Mouse (Mus musculus) gastrocnemius, postnatal 4 days (tissue): ENCODE results near the gene Tbl1x. TPM values are rescaled to one million over a fixed set of nuclear protein-coding genes. Genes with fewer than 3 reads are reported as not detected.
"Not testable (repeated sequence)": the region's sequence is repeated elsewhere in the genome, so short reads cannot be mapped to it uniquely, and the experiment has no call there.

Experiments
- DNase-seq, 2 experiments: peaks; one replicate each; pipeline ENCODE4 v3.0.0; 2021 to 2022; ENCODE audit warnings: low spot score in 2 of 2, mixed read lengths in 2 of 2
- total RNA-seq, 2 experiments: library from RNA; stranded (reverse); gene quantifications; 2 replicates each; pipeline ENCODE4 v1.2.3; 2021

Gene Tbl1x
- total RNA-seq, 2 experiments from 2014 or later = 39.1 to 39.3 TPM

DNA sequence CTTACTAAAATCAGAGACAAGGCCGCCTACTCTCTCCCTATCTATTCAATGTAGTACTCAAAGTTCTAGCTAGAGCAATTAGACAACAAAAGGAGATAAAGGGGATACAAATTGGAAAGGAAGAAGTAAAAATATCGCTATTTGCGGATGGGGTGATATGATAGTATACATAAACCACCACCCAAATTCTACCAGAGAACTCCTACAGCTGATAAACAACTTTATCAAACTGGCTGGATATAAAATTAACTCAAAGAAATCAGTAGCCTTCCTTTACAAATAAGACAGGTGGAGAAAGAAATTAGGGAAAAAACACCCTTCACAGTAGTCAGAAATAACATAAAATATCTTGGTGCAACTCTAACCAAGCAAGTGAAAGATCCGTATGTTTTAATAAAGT lies 29.0 kb downstream of the Tbl1x start:
- not testable (repeated sequence) for DNase-seq

DNA sequence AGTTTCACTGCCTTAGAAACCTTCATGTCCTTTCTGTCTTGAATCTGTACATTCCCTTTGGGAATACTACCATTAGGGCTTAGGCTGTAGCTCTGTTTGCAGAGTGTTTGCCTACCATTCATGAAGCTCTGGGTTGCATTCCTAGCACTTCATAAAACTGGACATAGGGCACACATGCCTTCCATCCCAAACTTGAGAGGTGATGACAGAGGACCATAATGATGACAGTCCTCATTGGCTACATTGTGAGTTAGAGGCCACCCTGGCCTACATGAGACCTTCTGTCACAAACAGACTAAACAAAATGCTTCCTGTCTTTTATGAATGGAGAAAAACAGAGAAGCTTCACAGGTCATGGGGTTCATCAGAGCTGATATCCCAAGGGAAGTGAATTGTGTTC lies 33.2 kb downstream of the Tbl1x start:
- DNase-seq = no peak

DNA sequence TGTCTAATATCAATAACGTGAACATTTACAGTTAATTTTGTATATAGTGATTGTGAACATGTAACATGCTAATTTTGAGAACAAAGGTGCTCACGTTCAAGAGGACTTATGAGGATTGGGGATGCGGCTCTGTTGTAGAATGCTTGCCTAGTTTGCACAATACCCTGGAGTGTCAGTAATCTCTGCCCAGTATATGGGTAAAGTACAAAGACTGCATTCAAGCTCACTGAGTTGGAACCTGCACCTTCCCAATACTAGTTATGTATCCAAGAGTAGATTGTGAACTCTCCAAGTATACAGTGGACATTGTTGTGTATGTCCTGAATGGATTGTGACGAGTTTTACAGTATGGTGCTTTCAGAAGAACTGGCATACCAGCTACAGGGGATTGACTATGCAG lies 33.7 kb downstream of the Tbl1x start:
- DNase-seq = no peak

DNA sequence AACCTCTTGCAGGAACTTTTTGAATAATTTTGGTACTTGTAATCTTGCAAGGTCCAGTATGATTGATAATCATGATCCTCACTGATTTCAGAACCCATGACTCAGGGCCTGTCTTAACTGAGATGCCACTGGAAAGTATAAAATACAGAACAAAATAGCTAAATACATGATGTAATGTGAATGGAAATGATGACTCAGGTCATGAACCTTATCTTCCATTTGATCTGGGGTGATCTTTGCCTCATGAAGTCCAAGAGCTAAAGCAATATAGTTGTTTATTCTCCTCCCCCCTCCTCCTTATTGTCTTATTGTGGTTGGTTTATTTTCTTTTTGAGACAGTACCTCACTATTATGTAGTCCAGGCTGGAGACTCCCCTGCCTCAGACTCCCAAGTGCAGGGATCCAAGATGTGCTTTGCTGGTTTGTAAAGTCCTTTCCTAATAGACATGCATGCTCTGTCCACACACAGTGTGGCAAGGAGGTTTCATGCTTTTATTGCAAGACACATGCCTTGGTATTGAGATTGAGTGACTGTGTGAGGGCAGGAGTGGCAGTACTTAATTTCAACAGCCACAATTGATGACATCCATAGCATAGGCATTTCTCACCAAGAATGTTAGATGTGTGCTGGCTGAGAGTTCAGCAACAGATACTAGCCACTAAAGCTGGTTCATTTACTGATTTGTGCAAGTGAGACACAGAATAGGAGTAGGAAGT lies 34.7 kb downstream of the Tbl1x start:
- DNase-seq = no peak

DNA sequence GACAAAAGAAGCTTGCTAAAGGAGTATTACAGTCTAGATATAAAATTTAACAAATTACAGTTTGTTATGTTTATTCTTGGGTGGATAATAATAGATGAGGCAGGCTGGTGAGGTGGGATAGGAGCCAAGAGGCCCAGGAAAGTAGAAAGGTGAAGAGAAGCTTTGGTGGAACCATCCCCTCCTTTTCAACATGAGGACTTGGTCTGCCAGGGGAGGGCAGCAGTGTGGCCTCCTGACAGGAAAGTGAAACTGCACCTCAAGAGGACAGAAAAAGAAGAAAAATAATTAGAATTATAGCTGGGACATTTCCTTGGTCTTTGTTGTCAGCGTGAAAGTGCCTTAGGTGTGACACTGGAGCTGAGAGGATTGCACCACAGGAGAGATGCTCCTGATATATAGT lies 35.6 kb downstream of the Tbl1x start:
- no peak for DNase-seq

DNA sequence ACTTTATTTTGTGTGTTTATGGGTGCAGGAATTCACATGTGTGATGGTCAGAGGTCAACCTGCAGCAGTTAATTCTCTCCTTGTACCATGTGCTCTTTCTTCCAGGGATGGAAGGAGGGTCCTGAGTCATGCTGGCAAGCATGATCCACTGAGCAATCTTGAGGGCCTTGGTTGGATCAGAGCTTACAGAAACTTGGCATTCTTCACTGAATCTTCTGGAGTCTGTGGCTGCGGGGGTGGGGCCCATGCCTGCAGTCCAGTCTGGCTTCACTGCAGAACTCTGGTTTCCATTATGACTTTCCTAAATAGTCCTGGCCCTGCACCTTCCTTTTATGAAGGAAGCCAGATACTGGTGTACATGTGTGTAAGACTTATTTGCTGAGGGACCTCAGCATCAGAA lies 38.1 kb downstream of the Tbl1x start:
- DNase-seq = peak in 1 of 2 experiments; percentile 16

DNA sequence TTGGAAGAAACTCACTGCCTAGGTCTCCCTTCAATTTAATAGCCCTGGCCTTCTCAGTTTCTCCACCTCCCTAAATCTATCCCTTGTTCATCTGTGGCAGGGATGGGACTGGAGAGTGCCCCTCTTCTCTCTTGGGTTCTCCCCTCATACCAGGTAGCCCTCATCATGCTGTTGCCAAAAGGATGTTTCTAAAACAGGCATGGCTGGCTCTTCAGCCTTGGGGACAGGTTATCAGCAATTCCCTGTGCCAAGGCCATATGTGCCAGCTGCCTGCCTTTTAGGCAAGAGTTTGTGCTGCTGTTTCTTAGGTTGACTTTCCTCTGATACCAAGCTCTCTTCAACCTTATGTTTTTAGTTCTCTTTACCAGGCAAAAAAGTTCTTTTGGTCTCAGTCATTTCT lies 39.6 kb downstream of the Tbl1x start:
- DNase-seq = no peak

DNA sequence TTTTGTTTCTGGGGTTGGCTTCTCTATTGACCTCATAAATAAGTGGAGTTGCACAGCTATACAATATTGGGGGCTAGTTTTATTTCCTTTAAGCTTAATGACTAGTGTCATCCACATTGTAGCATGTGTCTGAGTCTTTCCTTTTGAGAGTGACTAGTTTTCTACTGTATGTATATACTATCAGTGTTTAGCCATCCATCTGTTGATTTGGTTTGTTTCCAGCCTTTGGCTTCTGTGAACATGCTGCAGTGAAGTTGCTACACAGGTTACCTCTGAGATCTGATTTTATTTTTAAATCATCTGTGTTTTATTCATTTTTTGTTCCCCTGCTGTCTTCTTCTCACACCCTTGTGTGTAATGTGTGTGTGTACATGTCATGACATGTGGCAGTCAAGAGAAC lies 40.5 kb downstream of the Tbl1x start:
- DNase-seq = no peak

DNA sequence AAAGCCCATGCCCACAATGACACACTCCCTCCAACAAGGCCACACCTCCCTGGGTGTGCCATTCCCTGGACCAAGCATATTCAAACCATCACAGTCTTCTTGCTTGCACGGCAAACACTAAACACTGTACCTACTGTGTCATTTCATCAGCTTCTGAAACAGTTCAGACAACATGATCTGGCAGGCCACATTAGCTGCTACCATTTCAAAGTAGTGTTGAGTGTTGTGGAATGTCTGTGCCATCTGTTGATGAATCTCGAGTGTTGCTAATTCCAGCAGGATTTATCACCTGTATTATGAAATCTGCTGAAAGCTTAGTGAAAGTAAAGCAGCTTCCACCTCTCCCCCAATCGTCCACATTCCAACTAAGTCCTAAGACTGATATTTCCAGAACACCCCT lies 41.3 kb downstream of the Tbl1x start:
- DNase-seq = no peak

DNA sequence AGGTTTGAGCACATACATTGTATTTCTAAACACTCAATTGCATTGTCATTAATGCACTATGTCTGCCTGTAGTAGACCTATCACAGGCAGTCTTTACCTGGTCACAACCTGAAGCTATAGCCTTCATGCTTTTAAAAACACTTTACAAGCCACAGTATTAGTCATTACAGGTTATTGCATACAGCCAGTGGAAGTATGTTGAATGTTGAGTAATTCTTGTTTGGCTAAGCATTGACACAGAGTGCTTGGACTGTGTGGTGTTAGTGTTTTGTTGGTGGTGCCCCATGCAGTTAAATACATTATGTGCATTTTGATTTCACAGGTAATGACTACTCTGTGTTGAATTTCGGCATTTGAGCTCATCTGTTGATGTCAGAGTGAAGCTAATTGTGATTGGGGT lies 45.2 kb downstream of the Tbl1x start:
- DNase-seq = no peak

DNA sequence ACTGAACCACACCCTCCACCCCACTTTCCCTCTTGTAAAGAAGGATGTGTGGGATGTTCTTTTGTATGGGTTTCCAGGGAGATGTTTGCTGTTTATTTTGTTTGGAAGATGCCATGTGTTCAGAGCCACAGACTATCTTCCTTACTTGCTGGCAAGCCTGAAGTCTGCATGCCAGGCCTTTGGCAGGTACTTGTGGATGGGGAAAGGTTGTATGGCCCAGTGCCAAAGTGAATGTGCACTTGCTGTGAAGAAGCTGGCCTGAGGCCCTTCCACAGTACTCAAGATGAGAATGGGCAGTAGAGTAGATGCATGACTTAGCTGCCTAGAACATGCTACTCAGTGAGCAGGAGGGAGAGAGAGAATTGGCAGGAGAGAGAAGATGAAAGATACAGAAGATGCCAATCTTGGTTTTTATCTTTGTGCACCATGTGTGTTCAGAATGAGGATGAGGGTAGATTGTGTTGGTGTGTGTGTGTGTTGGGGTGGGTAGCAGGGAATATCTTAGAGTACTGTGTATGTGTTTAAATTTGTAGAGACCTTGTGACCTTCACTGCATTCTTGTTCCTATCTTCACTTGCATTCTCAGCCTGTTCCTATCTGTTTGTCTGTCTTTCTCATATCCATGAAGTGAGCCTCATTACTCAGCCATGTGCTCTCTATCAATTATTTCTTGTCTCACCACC lies 48.5 kb downstream of the Tbl1x start:
- no peak for DNase-seq

DNA sequence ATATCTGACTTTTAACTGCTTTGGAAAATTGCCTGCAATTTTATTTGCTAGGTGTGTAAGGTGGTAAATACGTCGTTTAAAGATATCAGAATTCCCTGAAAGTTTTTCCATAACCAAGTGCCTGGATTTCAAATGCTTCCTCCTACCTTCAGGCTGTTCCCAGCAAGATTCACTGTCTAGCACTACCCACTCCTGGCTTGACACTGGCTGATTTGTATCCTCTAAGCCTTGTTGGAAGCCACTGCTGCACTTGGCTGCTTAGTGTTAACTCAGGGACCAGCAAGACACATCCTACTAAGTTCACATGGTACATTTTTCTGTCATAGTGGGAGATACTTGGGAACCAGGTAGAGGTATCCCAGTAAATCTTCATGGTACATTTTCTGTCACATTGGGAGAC lies 52.8 kb downstream of the Tbl1x start:
- no peak for DNase-seq

DNA sequence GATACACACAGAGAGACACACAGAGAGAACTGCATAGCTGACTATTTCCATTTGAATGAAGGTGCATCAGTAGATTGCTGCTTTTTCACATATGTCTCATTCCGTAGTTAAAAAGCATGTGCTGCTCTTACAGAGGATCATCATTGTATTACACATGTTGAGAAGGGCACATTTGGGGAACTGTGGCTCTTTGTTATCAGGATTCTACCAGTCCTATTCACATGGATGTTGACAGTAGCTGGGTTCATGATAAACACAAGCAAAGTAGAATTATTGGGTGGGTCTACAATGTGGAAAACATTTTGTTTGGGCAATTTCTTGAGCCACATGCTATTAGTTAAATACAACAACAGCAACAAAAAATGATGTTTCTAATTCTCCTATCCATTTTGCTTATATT lies 55.9 kb downstream of the Tbl1x start:
- DNase-seq = no peak

DNA sequence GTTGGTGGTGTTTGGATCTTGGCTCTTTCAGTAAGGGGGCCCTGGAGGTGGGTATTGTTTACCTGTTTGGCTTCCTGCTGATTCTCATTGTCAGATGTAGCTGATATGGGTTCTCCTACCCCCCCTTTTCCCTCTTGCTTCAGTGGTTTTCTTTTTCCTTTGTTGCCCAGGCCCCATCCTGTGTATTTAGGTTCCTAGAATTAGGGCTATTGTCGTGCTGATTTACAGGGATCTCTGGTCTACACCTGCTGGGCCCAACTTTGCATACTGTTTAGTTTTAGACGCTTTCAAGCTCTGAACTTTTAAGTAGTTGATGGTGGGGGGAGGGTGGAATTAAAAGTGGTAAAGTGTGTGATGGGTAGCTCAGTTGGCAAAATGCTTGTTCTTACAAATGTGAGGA lies 57.2 kb downstream of the Tbl1x start:
- DNase-seq = no peak

DNA sequence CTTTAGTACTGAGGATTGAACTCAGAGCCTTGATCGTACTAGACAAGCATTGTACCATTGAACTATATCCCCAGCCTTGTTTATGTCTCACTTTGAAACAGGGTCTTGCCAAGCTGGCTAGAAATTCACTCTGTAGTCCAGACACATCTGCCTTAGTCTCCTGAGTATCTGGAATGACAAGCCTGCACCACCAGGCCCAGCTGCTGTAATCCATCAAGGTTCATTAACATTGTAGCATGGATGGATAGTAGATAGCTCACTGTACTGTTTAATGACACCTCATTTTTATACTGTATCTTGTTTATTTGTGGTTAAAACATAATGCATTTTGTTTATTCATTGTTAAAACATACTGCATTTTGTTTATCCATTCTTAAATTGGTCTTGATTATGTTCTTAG lies 62.9 kb downstream of the Tbl1x start:
- no peak for DNase-seq

DNA sequence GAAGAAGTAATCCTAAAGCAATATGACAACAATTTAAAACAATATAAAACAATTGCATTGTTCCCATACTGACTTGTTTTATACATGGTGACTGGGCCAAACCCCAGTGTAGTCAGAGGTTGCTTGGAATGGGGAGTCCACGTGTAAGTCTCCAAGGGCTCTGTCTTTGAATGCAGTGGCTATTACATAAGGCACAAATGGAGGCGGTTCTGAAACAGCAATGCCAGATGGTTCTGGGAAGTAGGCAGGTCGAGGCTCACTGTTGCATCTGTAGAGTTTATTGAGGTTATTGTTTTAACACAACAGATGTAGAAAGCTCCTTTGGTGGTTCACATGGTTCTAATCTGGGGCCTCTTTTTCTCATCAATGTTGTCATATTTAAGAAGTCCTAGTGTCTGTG lies 66.3 kb downstream of the Tbl1x start:
- no peak for DNase-seq

DNA sequence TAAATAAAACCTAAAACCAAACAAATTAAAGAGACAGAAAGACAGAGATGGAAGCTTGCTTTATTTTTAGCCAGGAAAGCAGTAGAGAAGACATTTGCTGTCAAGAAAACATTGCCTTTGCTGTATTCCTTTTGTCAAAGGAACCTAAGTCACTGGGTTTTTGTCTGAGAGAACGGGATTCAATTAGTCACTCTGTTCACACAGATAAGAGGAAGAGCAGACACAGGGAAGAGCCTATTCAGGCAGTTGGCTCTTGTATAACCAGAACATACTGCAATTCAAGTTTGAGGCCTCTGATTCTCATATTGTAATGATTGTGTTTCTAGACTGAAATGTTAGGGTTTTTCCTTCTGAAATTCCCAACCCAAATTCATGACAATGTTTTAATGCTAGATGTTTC lies 67.4 kb downstream of the Tbl1x start:
- DNase-seq = no peak

DNA sequence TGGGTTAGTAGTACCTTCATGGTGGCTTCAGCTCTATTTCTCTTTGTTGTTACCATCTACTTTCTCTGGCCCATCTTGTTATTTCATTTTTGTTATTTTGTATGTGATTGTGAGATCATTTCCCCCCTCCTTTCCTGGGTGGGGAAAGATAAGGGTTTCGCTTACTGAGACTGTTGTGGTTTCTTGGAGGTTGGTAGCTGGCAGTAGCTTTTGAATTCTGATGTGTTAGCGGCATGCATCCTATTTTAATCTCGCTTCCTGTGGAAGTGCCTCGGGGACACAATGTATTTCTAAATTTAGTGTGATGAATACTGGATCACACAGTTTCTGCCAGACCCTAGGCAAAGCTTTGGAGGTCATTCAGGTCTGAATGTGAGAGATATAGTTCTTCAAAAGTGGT lies 69.2 kb downstream of the Tbl1x start:
- no peak for DNase-seq

DNA sequence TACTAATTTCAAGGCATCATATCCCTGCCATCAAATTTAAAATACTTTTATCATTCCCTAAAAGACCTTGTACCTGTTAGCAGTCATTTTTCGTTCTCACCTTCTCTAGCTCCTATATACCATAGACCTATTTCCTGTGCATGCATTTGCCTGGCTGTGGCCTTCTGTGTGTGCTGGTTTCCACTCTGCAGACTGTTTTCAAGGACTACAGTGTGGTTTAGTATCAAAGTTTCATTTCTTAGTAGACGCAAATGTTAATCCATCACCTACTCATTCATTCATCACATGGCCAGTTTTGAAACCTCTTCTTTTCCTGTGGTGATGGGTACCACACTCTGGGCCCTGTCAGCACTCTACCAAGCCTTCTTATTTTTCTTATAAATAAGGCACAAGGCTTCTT lies 75.2 kb downstream of the Tbl1x start:
- DNase-seq = no peak

DNA sequence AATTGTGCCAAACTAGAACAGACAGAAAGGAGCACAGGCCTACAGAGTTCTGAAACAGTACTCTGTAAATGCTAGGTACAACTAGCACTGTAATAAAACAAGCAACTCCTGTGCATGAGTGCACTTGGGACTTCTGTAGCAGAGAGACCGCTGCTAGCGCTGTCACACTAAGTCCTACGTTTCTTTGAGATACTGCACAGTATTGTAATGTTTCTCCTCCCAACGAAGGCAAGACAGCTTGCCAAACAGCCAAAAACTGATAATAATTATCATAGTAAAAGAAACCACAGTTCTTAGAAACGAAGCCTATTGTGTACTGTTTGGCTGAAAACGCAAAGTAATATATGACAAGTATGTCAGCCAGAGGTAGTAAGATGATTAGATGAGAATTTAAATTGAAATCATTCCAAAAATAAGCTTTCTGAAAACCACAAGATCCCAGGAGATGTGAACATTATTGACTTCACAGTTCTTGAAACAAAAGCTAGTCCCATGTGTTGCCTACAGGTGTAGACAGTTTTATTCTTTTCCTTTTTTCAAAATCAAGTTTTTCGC lies 83.9 kb downstream of the Tbl1x start:
- no peak for DNase-seq

DNA sequence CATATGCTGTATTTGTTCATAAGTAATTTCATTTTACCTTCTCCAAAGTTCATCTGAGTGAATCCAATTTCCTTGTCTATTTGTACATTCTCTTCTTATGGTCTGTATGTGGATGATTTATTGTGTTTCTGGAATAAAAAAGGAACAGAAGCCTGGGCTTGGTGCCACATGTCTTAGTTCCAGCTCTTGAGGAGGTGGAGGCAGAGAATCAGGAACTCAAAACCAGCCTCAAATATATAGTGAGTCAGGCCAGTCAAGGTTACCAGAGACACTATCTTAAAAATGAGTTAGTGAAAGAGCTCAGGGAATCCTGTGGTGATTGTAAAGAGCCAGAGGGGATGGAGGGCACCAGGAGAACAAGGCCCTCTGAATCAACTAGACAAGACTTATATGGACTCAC lies 86.9 kb downstream of the Tbl1x start:
- DNase-seq = no peak

DNA sequence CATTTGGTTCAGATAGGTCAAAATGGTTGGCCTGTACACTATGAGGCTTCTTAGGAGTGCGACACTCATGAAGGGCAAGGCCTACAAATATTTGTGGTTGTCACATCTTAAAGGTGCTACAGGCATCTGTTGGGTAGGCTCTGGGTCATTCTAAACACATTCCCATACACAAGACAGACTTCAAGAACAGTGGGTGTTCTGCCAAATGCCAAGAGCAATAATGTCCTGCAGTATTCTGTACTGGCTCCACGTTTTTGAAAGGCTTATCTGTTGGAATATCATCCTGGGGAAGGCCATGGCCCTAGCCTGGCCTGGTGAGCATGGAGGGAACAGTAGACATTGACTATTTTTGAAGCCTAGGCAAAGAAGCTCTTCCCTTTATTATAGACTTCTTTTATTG lies 87.9 kb downstream of the Tbl1x start:
- DNase-seq = no peak
